Mouse (Mus musculus): Measurements from ENCODE around the gene Txndc5.
A peak's percentile ranks its signal among the peaks of the same experiment; 100 is the strongest.

Gene Txndc5

DNA sequence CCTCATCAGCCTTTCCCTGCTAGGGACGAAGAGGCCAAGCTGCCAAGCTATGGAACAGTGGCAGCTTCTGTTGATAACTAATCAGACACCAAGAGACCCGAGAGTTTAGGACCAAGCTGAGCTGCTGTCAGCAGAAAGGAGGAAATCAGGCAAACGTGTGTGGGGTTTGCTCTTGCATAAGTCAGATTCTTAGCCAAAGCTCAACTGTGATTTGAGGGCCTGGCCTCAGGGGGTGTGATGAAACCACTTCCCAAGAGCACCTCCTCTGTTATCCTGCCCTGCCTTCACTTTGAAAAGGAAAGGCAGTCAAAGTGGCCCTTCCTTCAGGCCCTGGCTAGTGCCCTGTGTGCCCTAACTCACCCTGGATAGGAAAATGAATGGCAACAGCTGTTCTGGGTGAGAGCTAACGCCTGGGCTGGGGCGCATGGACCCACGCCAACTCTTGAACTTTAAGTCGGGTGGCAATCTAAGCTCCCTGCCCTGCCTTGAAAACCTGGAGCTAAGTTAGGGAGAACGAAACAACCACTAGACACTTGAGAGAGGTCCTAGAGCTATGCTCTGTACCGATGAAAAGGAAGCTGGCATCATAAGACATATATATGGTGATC, at the start of gene Txndc5:
TSS of gene Txndc5 (minus strand) at position 138 of the 608 bp plus-strand sequence.
- DNase-seq (ENCODE audit: extremely low spot score, low read depth, low spot score): no peak

DNA sequence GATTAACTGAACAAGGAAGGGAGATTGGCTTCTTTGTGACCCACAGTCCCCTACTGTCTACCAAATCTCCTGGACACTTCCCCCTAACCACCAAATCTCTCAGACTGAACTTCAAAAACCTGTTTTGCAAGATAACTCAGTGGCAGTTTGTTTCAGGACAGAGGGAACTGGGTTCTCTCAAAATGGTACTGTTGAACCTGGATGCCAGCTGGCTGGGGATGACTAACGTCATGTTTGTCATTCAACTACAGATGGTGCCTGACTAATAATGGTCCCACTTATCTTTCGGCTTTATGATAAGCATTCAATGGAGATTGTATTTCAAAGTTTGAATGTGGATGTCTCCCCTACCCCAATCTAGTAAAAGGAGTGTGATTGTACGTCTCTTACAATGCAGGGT, 46.0 kb upstream of the Txndc5 start:
- no peak for DNase-seq (ENCODE audit: extremely low spot score, low read depth, low spot score)

DNA sequence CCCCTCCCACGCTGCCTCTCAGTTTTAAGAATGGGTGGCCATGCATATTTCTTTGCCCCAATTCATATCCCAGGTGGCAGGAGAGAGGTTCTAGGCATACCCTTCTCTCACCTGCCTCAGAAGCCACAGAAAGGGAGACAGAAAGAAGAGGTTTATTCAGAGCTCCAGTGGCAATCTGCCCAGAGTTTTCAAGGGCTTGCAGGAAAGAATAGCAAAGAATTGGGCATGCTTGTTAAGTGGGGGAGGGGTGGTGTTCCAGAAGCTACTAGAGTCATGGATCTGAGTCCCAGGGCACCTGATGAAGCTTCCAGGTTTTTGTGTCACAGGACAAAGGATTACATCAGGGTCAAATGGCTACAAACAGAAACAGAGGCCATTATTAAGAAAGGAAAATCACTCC, 44.7 kb upstream of the Txndc5 start:
- no peak for DNase-seq (ENCODE audit: extremely low spot score, low read depth, low spot score)

DNA sequence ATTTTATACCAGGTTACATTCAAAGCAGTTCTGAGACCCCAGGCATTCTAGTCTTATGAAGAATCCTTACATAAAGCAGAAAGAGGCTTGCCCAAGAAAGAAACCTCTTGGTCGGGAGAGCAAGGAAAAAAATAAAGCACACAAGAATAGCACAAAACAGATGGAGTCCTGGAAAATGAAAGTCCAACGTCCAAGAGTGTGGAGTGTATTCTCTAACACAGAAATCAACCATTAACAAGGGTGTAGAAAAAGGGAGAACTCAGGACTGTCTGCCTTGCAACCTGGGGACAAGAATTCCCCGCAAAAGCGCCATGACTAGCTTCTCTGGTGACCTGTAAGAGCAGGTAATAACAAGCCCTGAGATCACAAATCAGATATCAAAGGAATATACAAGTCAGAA, 36.6 kb upstream of the Txndc5 start:
- DNase-seq (ENCODE audit: extremely low spot score, low read depth, low spot score): no peak

DNA sequence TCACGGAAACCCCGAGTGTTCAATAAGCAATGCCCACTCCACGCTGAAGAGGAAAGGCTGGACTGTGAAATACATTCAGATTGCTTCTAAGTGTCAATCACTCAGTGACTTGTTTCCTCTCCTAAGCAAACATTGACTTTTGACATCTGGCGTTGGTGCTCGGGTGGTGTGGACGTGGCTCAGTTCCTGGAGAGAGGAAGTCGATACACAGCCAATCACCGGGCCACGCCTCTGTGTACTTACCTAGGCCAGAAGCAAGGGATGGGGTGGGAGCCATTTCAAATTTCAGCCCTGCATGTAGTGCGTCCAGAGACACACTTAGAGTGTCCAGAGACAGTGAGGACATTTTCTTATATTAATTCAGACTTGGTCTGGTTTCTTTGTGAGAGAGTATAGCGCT, 26.0 kb upstream of the Txndc5 start:
- no peak for DNase-seq (ENCODE audit: extremely low spot score, low read depth, low spot score)

DNA sequence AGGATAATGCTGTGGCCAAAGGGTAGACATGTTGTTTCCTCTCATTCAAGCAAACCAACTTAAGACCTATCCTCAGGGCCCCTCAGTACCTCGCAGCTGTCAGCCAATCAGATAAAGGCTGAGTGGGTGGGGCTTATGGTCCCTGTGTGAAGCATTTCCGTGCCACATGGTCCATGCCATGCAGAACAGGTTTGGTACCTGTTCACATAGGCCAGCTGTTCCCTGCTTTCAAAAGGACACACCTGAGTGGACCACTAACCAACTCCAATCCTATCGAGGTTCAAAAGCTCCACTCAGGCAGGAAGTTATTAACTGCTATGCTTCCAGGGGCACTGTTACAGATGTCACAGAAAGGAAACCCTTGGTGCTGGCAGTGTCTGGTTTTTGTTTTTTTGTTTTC, 25.6 kb upstream of the Txndc5 start:
- DNase-seq (ENCODE audit: extremely low spot score, low read depth, low spot score): no peak

DNA sequence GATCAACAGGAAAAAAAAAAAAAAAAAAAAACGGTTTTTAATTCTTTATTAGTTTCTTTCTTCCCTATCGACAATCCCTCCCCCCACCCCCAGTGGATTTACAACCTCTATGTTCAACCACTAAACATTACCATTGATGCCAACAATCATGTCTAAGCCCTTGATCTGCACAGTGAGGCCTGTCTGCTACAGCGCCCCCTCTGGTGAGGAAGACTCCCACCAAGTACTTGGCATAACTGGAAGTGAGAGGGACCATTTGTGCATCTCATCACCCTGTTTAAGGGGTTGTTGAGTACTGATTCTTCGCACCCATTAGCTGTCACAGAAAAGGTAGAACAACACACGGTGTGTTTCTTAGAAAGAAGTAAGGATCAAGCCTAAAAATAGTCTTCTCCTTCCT, 20.1 kb upstream of the Txndc5 start:
- DNase-seq (ENCODE audit: extremely low spot score, low read depth, low spot score): no peak

DNA sequence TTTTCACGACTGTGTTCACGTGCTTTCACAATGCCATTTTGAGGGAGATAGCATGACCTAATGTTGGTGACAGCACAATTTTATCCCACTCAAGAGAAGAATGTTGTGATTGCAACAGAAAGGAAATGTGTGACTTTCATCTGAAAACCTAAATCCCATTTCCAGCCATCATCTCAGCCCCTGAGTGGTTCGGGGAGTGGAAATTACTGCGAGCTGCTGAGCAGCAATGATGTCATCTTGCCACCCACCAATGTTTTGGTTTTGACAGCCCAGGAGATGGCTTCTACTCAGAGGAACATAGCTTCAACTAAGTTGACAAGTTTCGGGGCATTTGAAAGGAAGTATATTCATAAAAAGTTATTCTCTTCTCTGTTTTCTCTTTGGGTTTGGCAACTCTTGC, 19.1 kb upstream of the Txndc5 start:
- no peak for DNase-seq (ENCODE audit: extremely low spot score, low read depth, low spot score)

DNA sequence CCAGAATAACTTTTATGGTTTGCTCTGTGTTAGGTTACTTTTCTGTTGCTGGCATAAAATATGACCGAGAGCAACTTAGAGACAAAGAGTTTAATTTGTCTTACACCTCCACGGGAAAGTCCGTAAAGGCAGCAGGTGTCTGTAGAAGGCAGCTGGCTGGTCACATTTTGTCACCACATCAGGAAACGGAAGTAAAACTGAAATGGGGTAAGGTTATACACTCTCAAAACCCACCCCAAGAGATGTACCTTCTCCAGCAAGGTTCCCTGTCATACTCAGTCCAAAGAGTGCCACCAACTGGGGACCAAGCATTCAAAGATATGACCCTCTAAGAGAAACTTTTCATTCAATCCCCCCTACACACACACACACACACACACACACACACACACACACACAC, 18.1 kb upstream of the Txndc5 start:
- no peak for DNase-seq (ENCODE audit: extremely low spot score, low read depth, low spot score)

DNA sequence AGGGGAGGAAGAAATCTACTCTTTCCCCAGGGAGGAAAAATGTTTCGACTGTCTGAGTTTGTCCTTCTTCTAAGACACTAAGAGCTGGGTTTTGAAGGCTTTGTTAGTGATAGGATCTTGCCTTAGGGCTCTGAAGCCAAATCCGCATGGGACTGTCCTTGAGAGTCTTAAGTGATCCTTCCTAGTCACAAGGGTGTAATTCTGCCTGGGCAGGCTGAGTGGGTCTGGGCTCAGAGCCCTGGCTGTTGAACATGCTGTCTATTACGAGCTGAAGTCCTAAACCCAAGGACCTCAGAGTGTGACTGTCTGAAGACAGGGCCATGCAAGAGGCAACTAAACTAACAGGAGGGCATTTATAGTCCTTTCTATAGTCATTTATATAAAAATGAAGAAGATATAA, 16.8 kb upstream of the Txndc5 start:
- no peak for DNase-seq (ENCODE audit: extremely low spot score, low read depth, low spot score)

DNA sequence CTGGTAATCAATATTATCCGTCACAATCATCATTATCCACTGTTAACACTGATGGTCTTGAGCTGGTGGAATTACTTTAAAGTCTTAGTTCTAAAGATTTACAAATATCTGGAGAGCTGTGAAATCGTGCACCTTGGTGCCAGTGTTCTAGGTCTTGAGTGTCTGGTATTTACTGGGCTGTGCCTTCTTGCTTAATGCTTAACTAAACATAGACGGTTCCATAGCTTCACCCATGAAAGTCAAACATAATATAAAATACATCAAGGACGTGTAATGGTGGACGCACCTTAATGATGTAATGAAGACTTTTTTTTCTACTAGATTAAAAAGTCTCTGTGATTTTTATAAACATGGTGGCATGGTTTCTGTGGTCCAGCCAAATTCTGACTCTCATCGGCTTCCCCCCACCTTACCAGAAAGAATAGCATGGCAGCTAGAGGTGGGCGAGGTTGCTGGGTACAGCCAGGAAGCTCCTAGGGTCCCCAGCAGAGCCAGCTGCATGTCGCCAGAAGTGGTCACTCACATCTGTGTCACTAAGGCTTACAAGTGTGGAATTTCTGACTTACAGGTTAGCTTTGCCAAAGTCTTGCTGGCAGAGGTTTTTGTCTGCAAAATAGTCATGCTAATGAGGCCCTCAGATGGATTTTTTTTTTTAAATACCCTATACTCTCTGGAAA, 16.3 kb upstream of the Txndc5 start:
- no peak for DNase-seq (ENCODE audit: extremely low spot score, low read depth, low spot score)

DNA sequence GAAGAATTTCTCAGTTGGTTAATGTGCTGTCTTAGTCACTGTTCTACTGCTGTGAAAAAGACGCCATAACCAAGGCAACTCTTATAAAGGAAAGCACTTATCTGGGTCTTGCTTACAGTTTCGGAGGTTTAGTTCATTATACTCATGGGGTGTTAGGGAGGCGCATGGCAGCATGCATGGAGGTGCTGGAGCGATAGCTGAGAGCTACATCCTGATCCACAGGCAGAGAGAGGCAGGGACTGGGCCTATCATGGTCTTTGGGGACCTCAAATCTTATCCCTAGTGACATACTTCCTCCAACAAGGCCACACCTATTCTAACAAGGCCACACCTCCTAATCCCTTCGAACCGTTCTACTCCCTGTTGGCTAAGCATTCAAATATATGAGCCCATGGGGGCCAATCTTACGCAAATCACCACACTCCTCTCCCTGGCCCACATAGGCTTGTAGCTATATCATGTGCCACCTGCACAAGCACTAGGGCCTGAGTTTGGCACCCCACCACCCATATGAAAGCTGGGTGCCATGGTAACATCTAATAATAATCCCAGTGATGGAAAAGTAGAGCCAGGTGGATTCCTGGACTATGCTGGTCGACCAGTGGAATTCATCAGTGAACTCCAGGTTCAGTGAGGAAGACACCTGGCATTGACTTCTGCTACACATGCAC, 15.0 kb upstream of the Txndc5 start:
- no peak for DNase-seq (ENCODE audit: extremely low spot score, low read depth, low spot score)

DNA sequence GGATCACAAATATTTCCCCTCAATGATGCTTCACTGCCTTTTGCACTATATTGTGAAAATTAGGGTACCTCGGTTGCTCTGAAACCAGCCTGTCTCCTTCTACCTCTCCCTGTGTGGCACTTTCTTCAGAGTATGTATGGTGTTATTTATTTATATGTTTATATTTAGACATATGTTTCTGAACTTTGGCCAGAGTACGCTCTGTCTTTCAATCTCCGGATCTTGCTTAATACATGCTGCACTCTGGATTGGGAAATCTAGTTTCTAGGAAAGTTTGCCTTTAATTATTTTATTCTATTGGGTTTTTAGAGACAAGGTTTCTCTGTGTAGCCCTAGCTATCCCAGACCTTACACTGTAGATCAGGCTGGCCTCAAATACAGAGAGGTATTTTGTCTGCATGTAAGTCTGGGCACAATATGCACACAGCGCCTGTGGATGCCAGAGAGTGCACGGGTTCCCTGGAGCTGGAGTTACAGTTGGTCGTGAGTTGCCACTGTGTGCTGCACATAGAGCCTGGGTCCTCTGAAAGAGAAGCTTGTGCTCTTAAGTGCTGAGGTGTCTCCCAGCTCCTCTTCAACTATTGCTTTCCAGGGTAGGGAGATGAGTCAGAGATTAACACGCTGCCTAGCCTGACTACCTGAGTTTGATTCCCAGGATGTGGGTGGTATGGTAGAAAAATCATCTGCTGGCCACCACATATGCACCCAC, 10.7 kb upstream of the Txndc5 start:
- no peak for DNase-seq (ENCODE audit: extremely low spot score, low read depth, low spot score)

DNA sequence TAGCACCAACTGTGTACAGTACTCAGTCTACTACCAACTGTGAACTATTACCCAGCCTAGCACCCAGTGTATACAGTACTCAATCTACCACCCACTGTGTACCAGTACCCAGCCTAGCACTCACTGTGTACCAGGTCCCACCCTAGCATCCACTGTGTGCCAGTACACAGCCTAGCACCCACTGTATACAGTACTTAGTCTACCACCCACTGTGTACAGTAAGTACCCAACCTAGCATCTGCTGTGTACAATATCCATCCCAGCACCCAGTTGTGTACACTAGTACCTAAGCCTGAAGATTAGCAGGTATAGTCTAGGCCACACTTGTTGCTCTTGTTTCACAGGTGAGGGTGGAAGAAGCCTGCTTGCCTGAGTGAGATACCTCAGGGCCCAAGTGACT, 8.9 kb upstream of the Txndc5 start:
- no peak for DNase-seq (ENCODE audit: extremely low spot score, low read depth, low spot score)

DNA sequence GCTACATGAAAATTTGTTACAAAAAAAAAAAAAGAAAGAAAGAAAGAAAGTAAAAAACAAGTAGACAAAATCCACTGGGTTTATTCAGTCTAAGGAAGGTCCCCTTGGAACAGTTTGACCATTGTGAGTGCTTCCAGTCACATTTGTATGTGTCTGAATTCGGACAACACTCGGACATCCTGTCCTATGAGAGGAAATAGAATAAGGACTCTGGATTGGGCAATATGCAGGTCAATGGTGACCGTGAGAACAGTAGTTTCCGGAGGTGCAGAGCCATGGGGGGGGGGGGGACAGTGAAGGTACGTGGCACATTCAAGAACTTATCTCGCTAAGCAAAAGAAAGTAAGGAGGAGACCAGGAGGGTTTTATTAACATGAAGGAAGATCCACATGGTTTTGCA, 6.1 kb upstream of the Txndc5 start:
- DNase-seq (ENCODE audit: extremely low spot score, low read depth, low spot score): no peak

DNA sequence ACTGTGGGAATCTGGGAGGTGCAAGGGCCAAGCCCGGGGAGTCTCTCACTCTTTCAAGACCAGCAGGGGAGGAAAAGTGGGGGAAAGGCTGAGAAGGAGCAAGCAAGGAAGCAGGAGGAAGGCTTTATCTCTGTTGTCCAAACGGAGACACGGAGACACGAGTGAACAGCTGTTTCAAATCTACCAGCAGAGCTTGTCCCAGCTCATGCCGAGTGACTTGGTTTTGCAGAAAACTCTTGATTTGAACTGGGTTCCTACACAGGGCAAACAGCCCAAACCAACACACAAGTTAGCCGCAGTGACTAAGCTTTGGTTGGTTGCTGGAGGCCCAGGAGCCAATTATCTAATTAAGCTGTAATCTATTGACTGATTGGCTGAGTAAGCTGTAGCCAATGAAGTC, 5.4 kb upstream of the Txndc5 start:
- DNase-seq (ENCODE audit: extremely low spot score, low read depth, low spot score): no peak

DNA sequence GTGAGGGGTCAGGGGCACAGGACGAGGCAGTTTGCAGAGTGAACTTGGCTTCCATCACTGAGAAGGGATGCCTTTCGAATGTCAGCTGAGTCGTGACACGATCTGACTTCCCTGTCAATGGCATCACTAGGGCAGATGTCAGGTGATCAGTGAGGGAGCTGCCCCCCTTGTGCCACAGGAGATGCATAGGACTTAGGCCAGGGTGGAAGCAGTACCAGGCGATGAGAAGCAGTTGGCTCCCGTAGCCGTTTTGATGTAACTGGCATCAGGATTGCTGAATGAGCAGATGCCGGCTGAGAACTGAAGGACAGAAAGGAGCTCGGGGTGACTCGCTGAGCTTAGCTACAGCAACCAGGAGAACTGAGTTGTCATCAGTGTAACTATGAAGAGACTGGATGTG, 4.8 kb upstream of the Txndc5 start:
- DNase-seq (ENCODE audit: extremely low spot score, low read depth, low spot score): no peak

DNA sequence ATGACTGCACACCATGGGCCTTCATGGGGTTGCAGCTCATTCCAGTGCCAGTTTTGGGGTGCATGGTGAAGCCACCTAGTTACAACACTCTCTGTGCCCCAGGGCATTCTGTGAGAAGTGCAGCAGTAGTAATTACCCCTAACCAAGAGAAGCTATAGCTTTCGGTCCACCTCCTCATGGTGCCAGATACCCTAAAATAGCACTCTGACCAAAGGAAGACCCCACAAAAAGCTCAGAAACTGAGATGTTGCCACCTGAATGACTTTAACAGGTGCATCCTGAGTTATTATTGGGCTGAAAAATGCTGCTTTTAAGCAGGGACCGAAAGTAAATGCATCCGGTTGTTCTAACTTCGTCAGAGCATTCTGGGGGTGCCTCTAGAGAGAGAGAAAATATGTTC, 2.9 kb upstream of the Txndc5 start:
- DNase-seq (ENCODE audit: extremely low spot score, low read depth, low spot score): no peak

DNA sequence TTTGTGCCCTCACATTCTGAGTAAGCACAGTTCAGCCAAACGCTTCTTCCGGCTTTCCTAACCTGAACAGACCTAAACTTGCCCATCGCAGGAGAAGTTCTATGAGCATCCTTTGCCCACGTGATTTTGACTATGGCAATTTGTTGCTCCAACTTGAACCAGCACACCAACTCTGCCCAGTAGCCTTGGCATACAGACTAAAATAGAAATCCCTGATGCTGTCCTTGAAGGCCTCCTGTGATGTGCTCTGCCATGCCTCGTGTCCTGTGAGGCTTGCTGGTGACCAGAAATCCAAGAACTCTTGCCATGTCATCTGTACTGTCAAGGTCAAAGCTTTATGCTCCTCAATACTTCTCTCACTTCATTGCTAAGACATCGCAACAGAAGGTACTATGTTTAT, 952 bp upstream of the Txndc5 start:
- DNase-seq (ENCODE audit: extremely low spot score, low read depth, low spot score): no peak

DNA sequence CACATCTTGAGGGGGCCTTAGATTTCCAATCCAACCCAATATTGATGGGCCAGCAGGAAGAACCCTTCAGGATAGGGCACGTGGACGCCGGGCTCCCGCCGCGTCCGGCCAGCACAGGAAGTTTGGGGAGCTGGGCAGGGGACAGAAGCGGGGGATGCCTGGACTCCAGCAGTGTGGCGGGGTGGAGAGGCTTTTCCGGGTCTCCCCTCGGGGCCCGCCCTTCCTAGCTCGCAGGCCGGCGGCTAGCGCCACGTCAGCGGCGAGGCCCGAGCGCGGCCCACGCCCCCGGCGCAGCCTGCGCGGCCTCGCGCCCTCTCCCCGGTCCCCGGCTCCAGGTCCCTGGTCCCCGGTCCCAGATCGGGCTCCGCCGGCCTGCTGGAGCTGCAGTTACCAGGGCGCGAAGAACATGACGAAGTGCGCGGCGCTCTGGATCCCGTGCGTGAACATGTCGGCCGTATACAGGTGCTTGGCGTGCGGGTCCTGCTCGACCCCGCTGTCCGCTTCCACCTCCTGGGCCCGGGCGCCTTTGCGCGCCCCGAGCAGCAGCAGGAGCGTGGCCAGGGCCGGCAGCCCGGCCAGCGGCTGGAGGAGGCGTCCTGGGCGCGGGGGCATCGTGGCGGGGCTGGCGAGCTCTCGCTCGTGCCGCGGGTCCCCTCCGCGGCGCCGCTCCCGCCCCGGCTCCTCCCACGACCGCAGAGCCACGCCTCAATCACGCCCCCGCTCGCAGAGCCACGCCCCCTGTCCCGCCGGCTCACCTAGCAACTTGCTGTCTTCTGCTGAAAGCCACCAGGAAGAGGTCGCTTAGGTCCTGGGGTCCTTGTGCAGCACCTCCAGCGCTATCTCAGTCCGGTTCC, 600 bp downstream of the Txndc5 start:
- peak; percentile 26 for DNase-seq (ENCODE audit: extremely low spot score, low read depth, low spot score)

Measured in hindlimb bud, embryonic 11.5 days (tissue).